Mouse (Mus musculus): ENCODE measurements around the gene Rars2.
"Not testable (repeated sequence)": the region's sequence is repeated elsewhere in the genome, so short reads cannot be mapped to it uniquely, and the experiment has no call there.

Rars2 gene

GRCm38 (mm10) chr4:34614630-34615094 lies at the start of gene Rars2, which contains the start of gene Orc3:
Gene Rars2 (plus strand): TSS chr4:34614957.
Gene Orc3 (minus strand): TSS chr4:34614944.
- peak; percentile 85 to 92 for DNase-seq (ENCODE audit: low spot score in 2 of 2)

- DNase-seq (ENCODE audit: low spot score in 2 of 2) = no peak
Observed at GRCm38 (mm10) chr4:34566226-34566625, 48.5 kb upstream of the Rars2 start.

- DNase-seq (ENCODE audit: low spot score in 2 of 2) = no peak
Observed at GRCm38 (mm10) chr4:34572876-34573275, 41.9 kb upstream of the Rars2 start.

GRCm38 (mm10) chr4:34577028-34577427 lies 37.7 kb upstream of the Rars2 start:
- DNase-seq (ENCODE audit: low spot score in 2 of 2) = no peak

- DNase-seq (ENCODE audit: low spot score in 2 of 2) = no peak
Observed at GRCm38 (mm10) chr4:34579215-34579614, 35.5 kb upstream of the Rars2 start.

GRCm38 (mm10) chr4:34581489-34581888 lies 33.3 kb upstream of the Rars2 start:
- not testable (repeated sequence) for DNase-seq (ENCODE audit: low spot score in 2 of 2)

- DNase-seq (ENCODE audit: low spot score in 2 of 2) = no peak
Observed at GRCm38 (mm10) chr4:34581990-34582389, 32.8 kb upstream of the Rars2 start.

- no peak for DNase-seq (ENCODE audit: low spot score in 2 of 2)
Observed at GRCm38 (mm10) chr4:34582476-34582875, 32.3 kb upstream of the Rars2 start.

GRCm38 (mm10) chr4:34583427-34583826 lies 31.3 kb upstream of the Rars2 start:
- peak in 1 of 2 experiments; percentile 40 for DNase-seq (ENCODE audit: low spot score in 2 of 2)

GRCm38 (mm10) chr4:34584871-34585607 lies 29.7 kb upstream of the Rars2 start:
- no peak for DNase-seq (ENCODE audit: low spot score in 2 of 2)

- DNase-seq (ENCODE audit: low spot score in 2 of 2) = no peak
Observed at GRCm38 (mm10) chr4:34603123-34603522, 11.6 kb upstream of the Rars2 start.

- no peak for DNase-seq (ENCODE audit: low spot score in 2 of 2)
Observed at GRCm38 (mm10) chr4:34606658-34607057, 8.1 kb upstream of the Rars2 start.

- peak in 1 of 2 experiments; percentile 4 for DNase-seq (ENCODE audit: low spot score in 2 of 2)
Observed at GRCm38 (mm10) chr4:34613571-34614145, 1.1 kb upstream of the Rars2 start.

GRCm38 (mm10) chr4:34615303-34615702 lies 546 bp downstream of the Rars2 start:
- DNase-seq (ENCODE audit: low spot score in 2 of 2) = peak in 1 of 2 experiments; percentile 8

GRCm38 (mm10) chr4:34616146-34616545 lies 1.4 kb downstream of the Rars2 start:
- DNase-seq (ENCODE audit: low spot score in 2 of 2) = no peak

- no peak for DNase-seq (ENCODE audit: low spot score in 2 of 2)
Observed at GRCm38 (mm10) chr4:34625556-34625955, 10.8 kb downstream of the Rars2 start.

- no peak for DNase-seq (ENCODE audit: low spot score in 2 of 2)
Observed at GRCm38 (mm10) chr4:34626401-34626800, 11.6 kb downstream of the Rars2 start.

GRCm38 (mm10) chr4:34629956-34630355 lies 15.2 kb downstream of the Rars2 start:
- no peak for DNase-seq (ENCODE audit: low spot score in 2 of 2)

GRCm38 (mm10) chr4:34634129-34634528 lies 19.4 kb downstream of the Rars2 start:
- no peak for DNase-seq (ENCODE audit: low spot score in 2 of 2)

GRCm38 (mm10) chr4:34636036-34636435 lies 21.3 kb downstream of the Rars2 start:
- no peak for DNase-seq (ENCODE audit: low spot score in 2 of 2)

GRCm38 (mm10) chr4:34637386-34637785 lies 22.6 kb downstream of the Rars2 start:
- DNase-seq (ENCODE audit: low spot score in 2 of 2) = no peak

- DNase-seq (ENCODE audit: low spot score in 2 of 2) = no peak
Observed at GRCm38 (mm10) chr4:34637851-34638250, 23.1 kb downstream of the Rars2 start.

- no peak for DNase-seq (ENCODE audit: low spot score in 2 of 2)
Observed at GRCm38 (mm10) chr4:34639745-34640364, 25.1 kb downstream of the Rars2 start.

Data from urinary bladder, postnatal 36 days (tissue).